Mouse (Mus musculus): ENCODE data around the gene Cdh13.

- TF ChIP-seq E2F4 (IDR thresholded peaks at IDR 0.05; ENCODE audit: insufficient read depth) (no peak), POLR2A (IDR thresholded peaks at IDR 0.05; ENCODE audit: insufficient read length, low read depth) (no peak), POLR2AphosphoS2 (IDR thresholded peaks at IDR 0.05; ENCODE audit: insufficient read length, low read depth) (no peak), USF1 (IDR thresholded peaks at IDR 0.05; ENCODE audit: low read depth) (no peak), MYOD1 (IDR thresholded peaks at IDR 0.05; ENCODE audit: control insufficient read depth in 1 of 3, insufficient read length in 2 of 3, low read depth in 2 of 3) (no peak), MAX (IDR thresholded peaks at IDR 0.05; ENCODE audit: low read depth) (no peak), MYOG (IDR thresholded peaks at IDR 0.05; ENCODE audit: control insufficient read depth in 1 of 3, insufficient read depth in 1 of 3, insufficient read length in 2 of 3, low read depth in 2 of 3) (no peak), REST (IDR thresholded peaks at IDR 0.05; ENCODE audit: insufficient read depth, insufficient read length) (no peak), CEBPB (IDR thresholded peaks at IDR 0.05; ENCODE audit: insufficient read depth, poor library complexity, severe bottlenecking) (no peak), TCF12 (IDR thresholded peaks at IDR 0.05; ENCODE audit: insufficient read depth, poor library complexity, severe bottlenecking) (no peak), TCF3 (IDR thresholded peaks at IDR 0.05; ENCODE audit: insufficient read length, low read depth) (no peak)
These were observed 378.7 kb downstream of the Cdh13 start for GRCm38 (mm10) chr8:118662001-118662829.

Data from myocyte (in vitro differentiated cells).